Mouse (Mus musculus) myocyte (in vitro differentiated cells): ENCODE measurements around the gene Milr1. TPM values are rescaled to one million over a fixed set of nuclear protein-coding genes. Genes with fewer than 3 reads are reported as not detected.

Source experiments
- H3K27me3 ChIP-seq: one replicate; pipeline ENCODE4 v1.6.1; 2011; ENCODE audit not compliant: control insufficient read depth, insufficient read depth, insufficient read length
- H3K36me3 ChIP-seq: one replicate; pipeline ENCODE4 v1.6.1; 2011; ENCODE audit not compliant: control insufficient read depth, insufficient read depth
- H3K4me2 ChIP-seq: one replicate; pipeline ENCODE4 v1.6.1; 2011; ENCODE audit warnings: low read depth, control low read depth
- H3K4me3 ChIP-seq: one replicate; pipeline ENCODE4 v1.5.1; 2011; ENCODE audit warnings: mild to moderate bottlenecking, control low read depth, moderate library complexity
- H3K79me2 ChIP-seq: one replicate; pipeline ENCODE4 v1.6.1; 2011; ENCODE audit not compliant: control insufficient read depth, insufficient read depth
- H3ac ChIP-seq: one replicate; pipeline ENCODE4 v1.6.1; 2011; ENCODE audit not compliant: control insufficient read depth, insufficient read length
- CEBPB ChIP-seq: IDR thresholded peaks from 2 replicates; pipeline ENCODE4 v1.6.1; 2011; ENCODE audit warnings: mild to moderate bottlenecking, moderate library complexity; ENCODE audit not compliant: poor library complexity, insufficient read depth, severe bottlenecking
- E2F4 ChIP-seq: IDR thresholded peaks from one replicate; pipeline ENCODE4 v1.6.1; 2011; ENCODE audit warnings: mild to moderate bottlenecking, control low read depth, moderate library complexity; ENCODE audit not compliant: insufficient read depth
- MAX ChIP-seq: IDR thresholded peaks from one replicate; pipeline ENCODE4 v1.6.1; 2011; ENCODE audit warnings: low read depth, mild to moderate bottlenecking, control low read depth
- MYOD1 ChIP-seq, 3 experiments: IDR thresholded peaks; one replicate each; pipeline ENCODE4 v1.6.1; 2011; ENCODE audit warnings: control low read depth in 2 of 3, low read depth in 2 of 3, mild to moderate bottlenecking in 2 of 3, moderate library complexity in 1 of 3; ENCODE audit not compliant: insufficient read length in 2 of 3, control insufficient read depth in 1 of 3
- MYOG ChIP-seq, 3 experiments: IDR thresholded peaks; one replicate each; pipeline ENCODE4 v1.6.1; 2011; ENCODE audit warnings: control low read depth in 2 of 3, low read depth in 2 of 3, mild to moderate bottlenecking in 2 of 3; ENCODE audit not compliant: insufficient read length in 2 of 3, control insufficient read depth in 1 of 3, insufficient read depth in 1 of 3
- POLR2A ChIP-seq: IDR thresholded peaks from one replicate; pipeline ENCODE4 v1.6.1; 2011; ENCODE audit warnings: low read depth, mild to moderate bottlenecking, control low read depth, moderate library complexity; ENCODE audit not compliant: insufficient read length
- POLR2AphosphoS2 ChIP-seq: IDR thresholded peaks from one replicate; pipeline ENCODE4 v1.6.1; 2011; ENCODE audit warnings: low read depth, control low read depth; ENCODE audit not compliant: insufficient read length
- REST ChIP-seq: IDR thresholded peaks from one replicate; pipeline ENCODE4 v1.6.1; 2011; ENCODE audit warnings: mild to moderate bottlenecking, control low read depth, moderate library complexity; ENCODE audit not compliant: insufficient read depth, insufficient read length
- SRF ChIP-seq: IDR thresholded peaks from one replicate; pipeline ENCODE4 v1.6.1; 2011; ENCODE audit warnings: low read depth; ENCODE audit not compliant: control insufficient read depth, insufficient read length
- TCF12 ChIP-seq: IDR thresholded peaks from one replicate; pipeline ENCODE4 v1.6.1; 2011; ENCODE audit warnings: mild to moderate bottlenecking, control low read depth; ENCODE audit not compliant: poor library complexity, insufficient read depth, severe bottlenecking
- TCF3 ChIP-seq: IDR thresholded peaks from one replicate; pipeline ENCODE4 v1.6.1; 2011; ENCODE audit warnings: low read depth, control low read depth; ENCODE audit not compliant: insufficient read length
- USF1 ChIP-seq: IDR thresholded peaks from one replicate; pipeline ENCODE4 v1.6.1; 2011; ENCODE audit warnings: low read depth, mild to moderate bottlenecking, control low read depth, moderate library complexity
- polyA plus RNA-seq: library from polyadenylated mRNA; unstranded; fragments of >200 nt; fragmentation: generic; extraction: Trizol; gene quantifications from one replicate; pipeline ENCODE4 v1.2.1, GENCODE M21; 2012; ENCODE audit warnings: missing spikeins

Milr1 gene
- polyA plus RNA-seq, 1 experiment: 7.7 TPM

DNA sequence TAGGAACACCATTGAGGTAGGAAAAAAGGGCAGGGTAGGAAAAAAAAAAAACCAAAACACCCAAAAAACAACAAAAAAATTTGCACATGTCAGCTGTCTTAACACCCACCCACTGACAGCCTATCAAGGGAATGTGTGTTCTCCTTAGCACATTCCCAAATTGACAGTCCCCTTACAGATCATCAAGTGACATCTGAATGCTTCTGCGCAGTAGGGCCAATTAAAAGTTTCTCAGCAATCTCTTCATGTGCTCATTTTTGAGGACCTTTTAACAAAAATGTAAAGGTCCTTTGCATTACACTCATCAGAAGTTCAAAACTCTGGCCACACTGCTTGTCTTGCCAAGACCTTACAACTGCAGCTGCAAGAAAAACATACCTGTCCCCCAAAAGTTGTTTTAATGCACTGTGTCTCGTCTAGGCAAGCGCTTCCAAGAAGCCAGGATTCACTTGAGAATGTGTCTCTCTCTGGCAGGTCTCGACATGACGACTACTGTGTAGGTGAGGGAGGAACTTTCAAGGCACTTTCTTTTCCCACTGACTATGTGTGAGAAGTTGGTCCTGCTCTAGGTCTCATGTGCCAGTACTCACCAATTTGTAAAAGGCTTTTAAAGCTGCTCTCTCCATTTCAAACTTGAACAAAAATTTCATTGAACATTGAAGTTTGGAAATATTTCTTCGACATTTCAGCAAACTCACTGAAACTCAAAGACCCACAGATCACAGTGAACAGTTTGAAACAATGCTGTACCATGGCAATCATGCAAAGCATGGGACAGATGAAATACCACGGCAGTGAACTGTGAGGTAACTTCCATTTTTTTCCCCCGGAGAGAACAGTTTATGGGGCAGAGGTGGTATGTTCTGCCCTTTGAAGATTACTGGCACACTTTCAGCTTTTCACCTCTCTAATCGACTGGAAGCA is 32.1 kb downstream of the Milr1 start:
- Histone ChIP-seq H3K4me3 (no peak overlapping the region), H3K79me2 (peaks cover 62% of the 10 kb centered on the region)
- TF ChIP-seq USF1 (no peak), POLR2AphosphoS2 (peak; percentile 18)

GRCm38 (mm10) chr11:106784476-106784875 is 33.5 kb downstream of the Milr1 start:
- Histone ChIP-seq H3K27me3 (no peaks in the 10 kb centered on the region), H3K36me3 (peaks cover 70% of the 10 kb centered on the region), H3K4me2 (no peak overlapping the region), H3ac (no peak overlapping the region), H3K79me2 (peaks cover 56% of the 10 kb centered on the region), H3K4me3 (no peak overlapping the region)
- TF ChIP-seq TCF3 (no peak), MYOG (IDR thresholded peaks at IDR 0.05; ENCODE audit: control insufficient read depth in 1 of 3, insufficient read depth in 1 of 3, insufficient read length in 2 of 3, low read depth in 2 of 3) (no peak), TCF12 (no peak), MYOD1 (IDR thresholded peaks at IDR 0.05; ENCODE audit: control insufficient read depth in 1 of 3, insufficient read length in 2 of 3, low read depth in 2 of 3) (no peak), CEBPB (no peak), USF1 (no peak), MAX (no peak), POLR2AphosphoS2 (no peak), E2F4 (no peak), POLR2A (no peak), REST (no peak), SRF (no peak)

More for the DNA sequence above, 32.1 kb downstream of the Milr1 start:
- Histone ChIP-seq H3K27me3 (no peaks in the 10 kb centered on the region), H3ac (no peak overlapping the region), H3K36me3 (peaks cover 70% of the 10 kb centered on the region), H3K4me2 (no peak overlapping the region)

DNA sequence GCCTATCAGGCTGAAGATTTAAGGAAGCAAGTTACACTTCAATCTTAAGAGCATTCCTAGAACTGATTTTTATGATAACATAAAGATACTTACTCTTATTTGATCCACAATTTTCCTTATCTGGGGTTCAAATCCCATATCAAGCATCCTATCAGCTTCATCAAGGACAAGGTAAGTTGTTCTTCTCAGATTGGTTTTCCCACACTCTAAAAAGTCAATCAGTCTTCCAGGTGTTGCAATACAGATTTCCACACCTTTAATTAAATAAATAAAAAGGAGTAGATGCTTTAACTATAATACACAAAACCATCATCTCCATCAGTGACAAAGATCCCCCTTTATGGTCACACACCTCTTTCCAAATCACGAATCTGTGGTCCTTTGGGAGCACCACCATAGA is 34.0 kb downstream of the Milr1 start:
- H3K27me3 ChIP-seq: no peaks in the 10 kb centered on the region
- no peak overlapping the region for H3ac ChIP-seq
- H3K36me3 ChIP-seq: peaks cover 70% of the 10 kb centered on the region
- TF ChIP-seq USF1 (no peak), CEBPB (no peak), POLR2A (no peak), MYOD1 (IDR thresholded peaks at IDR 0.05; ENCODE audit: control insufficient read depth in 1 of 3, insufficient read length in 2 of 3, low read depth in 2 of 3) (no peak), SRF (no peak), REST (no peak), MAX (no peak), MYOG (IDR thresholded peaks at IDR 0.05; ENCODE audit: control insufficient read depth in 1 of 3, insufficient read depth in 1 of 3, insufficient read length in 2 of 3, low read depth in 2 of 3) (no peak)
- peaks cover 62% of the 10 kb centered on the region for H3K79me2 ChIP-seq
- peak overlapping the region; percentile 92 for H3K4me3 ChIP-seq
- peak overlapping the region; percentile 76 for H3K4me2 ChIP-seq

DNA sequence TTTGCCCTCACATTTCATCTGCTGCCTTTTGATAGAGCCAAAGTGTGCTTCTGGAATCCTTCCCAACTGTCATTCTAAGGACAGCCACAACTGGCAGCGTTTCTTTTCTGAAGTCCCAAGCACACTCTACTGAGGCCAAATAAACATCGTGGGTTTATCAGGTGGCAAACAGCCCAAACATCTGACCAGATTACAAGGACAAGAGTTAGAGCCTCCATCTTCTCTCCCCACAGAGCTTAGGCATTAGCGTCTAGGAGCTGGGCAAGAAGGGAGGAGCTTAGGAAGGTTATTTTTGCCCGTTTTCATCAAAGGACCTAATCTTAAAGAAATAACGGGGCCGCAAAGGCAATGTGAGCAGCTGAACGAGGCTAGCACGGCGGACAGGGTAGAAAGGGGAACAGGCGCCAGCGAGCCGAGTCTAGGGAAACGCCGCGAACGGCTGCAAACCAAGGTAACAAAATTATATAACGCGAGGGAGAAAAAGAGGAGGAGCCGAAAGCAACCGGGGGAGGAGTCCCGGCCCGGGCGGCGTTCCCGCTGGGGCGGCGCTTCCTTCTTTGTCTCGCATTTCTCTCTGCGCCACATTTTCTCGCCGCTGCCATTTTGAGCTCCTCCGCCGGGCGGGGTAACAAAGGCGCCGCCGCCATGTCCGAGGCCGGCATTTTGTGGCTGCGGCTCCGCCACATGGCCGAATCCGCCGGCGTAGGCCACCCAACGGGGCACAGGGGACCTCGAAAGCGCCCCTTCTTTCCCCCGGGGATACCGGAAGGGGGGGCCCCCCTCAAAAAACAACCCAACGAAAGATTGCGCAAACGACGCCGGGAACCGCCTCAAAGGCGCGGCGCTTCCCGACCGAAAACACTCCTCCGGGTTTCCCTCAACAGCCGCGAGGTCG is 36.4 kb downstream of the Milr1 start:
- Histone ChIP-seq H3ac (peak overlapping the region; percentile 49), H3K27me3 (no peaks in the 10 kb centered on the region), H3K36me3 (peaks cover 53% of the 10 kb centered on the region), H3K4me2 (peak overlapping the region; percentile 76), H3K79me2 (peaks cover 78% of the 10 kb centered on the region), H3K4me3 (peak overlapping the region; percentile 92)
- TF ChIP-seq CEBPB: peak; percentile 66
- no peak for TF ChIP-seq REST
- TF ChIP-seq USF1: no peak
- no peak for TF ChIP-seq TCF3
- peak; percentile 27 for TF ChIP-seq POLR2AphosphoS2
- peak; percentile 54 for TF ChIP-seq POLR2A
- TF ChIP-seq SRF: no peak
- TF ChIP-seq E2F4: no peak

- Histone ChIP-seq H3K4me2 (no peak overlapping the region), H3K27me3 (no peaks in the 10 kb centered on the region), H3K36me3 (peaks cover 53% of the 10 kb centered on the region), H3K79me2 (peaks cover 73% of the 10 kb centered on the region), H3K4me3 (peak overlapping the region; percentile 92), H3ac (peak overlapping the region; percentile 49)
- peak; percentile 96 for TF ChIP-seq POLR2A
- no peak for TF ChIP-seq MAX
- TF ChIP-seq MYOD1 (IDR thresholded peaks at IDR 0.05; ENCODE audit: control insufficient read depth in 1 of 3, insufficient read length in 2 of 3, low read depth in 2 of 3): peak in 1 of 3 experiments; percentile 7
- TF ChIP-seq POLR2AphosphoS2: peak; percentile 99
- peak; percentile 63 for TF ChIP-seq REST
- TF ChIP-seq TCF3: no peak
- no peak for TF ChIP-seq CEBPB
- peak in 1 of 3 experiments; percentile 31 for TF ChIP-seq MYOG (IDR thresholded peaks at IDR 0.05; ENCODE audit: control insufficient read depth in 1 of 3, insufficient read depth in 1 of 3, insufficient read length in 2 of 3, low read depth in 2 of 3)
- no peak for TF ChIP-seq SRF
- no peak for TF ChIP-seq TCF12
- peak; percentile 41 for TF ChIP-seq E2F4
- TF ChIP-seq USF1: no peak
These were observed 37.2 kb downstream of the Milr1 start for GRCm38 (mm10) chr11:106788026-106788774.
